Mouse (Mus musculus) R1 (cell line): ENCODE results near the gene Oxgr1.

Source experiments
- DNase-seq: peaks from one replicate; pipeline ENCODE4 v3.0.0-alpha.2; 2018; ENCODE audit warnings: low read depth, low spot score

Oxgr1 gene

GRCm38 (mm10) chr14:119980698-119981235 is 61.5 kb downstream of the Oxgr1 start:
- no peak for DNase-seq
